Mouse (Mus musculus) lung, postnatal 0 days (tissue): ENCODE data around the gene Foxf1.

Experiments used
- CTCF ChIP-seq: IDR thresholded peaks from 2 replicates; pipeline ENCODE4 v1.5.1; 2016; ENCODE audit warnings: antibody characterized with exemption, mild to moderate bottlenecking
- EP300 ChIP-seq: IDR thresholded peaks from 2 replicates; pipeline ENCODE4 v1.6.1; 2016; ENCODE audit warnings: antibody characterized with exemption, mild to moderate bottlenecking, control low read depth

DNA sequence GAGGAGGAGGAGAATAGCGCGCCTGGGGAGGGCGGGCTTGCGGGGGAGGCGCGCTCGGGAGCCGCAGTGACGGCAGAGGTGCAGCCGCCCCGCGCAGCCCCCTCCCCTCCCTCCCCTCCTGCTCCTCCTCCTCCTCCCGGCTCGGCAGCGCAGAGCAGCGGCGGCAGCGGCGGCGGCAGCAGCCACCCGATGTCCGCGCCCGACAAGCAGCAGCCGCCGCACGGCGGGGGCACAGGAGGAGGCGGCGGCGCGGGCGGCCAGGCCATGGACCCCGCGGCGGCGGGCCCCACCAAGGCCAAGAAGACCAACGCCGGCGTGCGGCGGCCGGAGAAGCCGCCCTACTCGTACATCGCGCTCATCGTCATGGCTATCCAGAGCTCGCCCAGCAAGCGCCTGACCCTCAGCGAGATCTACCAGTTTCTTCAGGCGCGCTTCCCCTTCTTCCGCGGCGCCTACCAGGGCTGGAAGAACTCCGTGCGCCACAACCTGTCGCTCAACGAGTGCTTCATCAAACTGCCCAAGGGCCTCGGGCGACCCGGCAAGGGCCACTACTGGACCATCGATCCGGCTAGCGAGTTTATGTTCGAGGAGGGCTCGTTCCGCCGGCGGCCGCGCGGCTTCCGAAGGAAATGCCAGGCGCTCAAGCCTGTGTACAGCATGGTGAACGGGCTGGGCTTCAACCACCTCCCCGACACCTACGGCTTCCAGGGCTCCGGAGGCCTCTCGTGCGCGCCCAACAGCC is at the start of gene Foxf1:
- no peak for TF ChIP-seq EP300
- TF ChIP-seq CTCF = no peak
